Comparison of ENCODE assay signal across 12 mouse cellular contexts in genomic region chr2:73379656-73380055, GRCm38 (mm10).
"Had no signal": no experiment of that assay in that cellular context is flagged by ENCODE, and none has a peak within 500 bp of the region (broad histone marks: within the 10 kb centered on the region; RNA-seq: fewer than 3 reads in every experiment).

No protein-coding gene starts in this region.

- H3K27me3 ChIP-seq: limb, embryonic 12.5 days; midbrain, embryonic 15.5 days; neural tube, embryonic 12.5 days had no signal

- H3K36me3 ChIP-seq: limb, embryonic 12.5 days; midbrain, embryonic 15.5 days; neural tube, embryonic 12.5 days had no signal

- DNase-seq: kidney, postnatal 25 days; liver; lung, postnatal 14 days; right cerebral cortex, adult 18-20 months; right cerebral cortex, postnatal 25 days; thymus, postnatal 36 days had no signal

- H3K9me3 ChIP-seq: limb, embryonic 12.5 days; midbrain, embryonic 15.5 days; neural tube, embryonic 12.5 days had no signal

- H3K9ac ChIP-seq: limb, embryonic 12.5 days; liver, embryonic 14.5 days; midbrain, embryonic 15.5 days; neural tube, embryonic 12.5 days had no signal

- H3K4me1 ChIP-seq: midbrain, embryonic 15.5 days; neural tube, embryonic 12.5 days had no signal

- H3K27ac ChIP-seq: limb, embryonic 12.5 days; liver, embryonic 14.5 days; midbrain, embryonic 15.5 days; neural tube, embryonic 12.5 days had no signal

- H3K4me3 ChIP-seq: limb, embryonic 12.5 days; midbrain, embryonic 15.5 days; neural tube, embryonic 12.5 days had no signal

- H3K4me2 ChIP-seq: limb, embryonic 12.5 days; midbrain, embryonic 15.5 days; neural tube, embryonic 12.5 days had no signal

- ATAC-seq: inflammation-experienced regulatory T-cells, adult 6 months; intestine, postnatal 0 days; midbrain, embryonic 15.5 days had no signal
